Mouse (Mus musculus) stomach, embryonic 14.5 days (tissue): ENCODE results near the gene Eya2. TPM values are rescaled to one million over a fixed set of nuclear protein-coding genes. Genes with fewer than 3 reads are reported as not detected.

Experiments
- ATAC-seq: fragments of 200-750 bp; cut with Nextera tagmentation; 2 replicates; pipeline ENCODE4 v1.8.0; 2017; ENCODE audit warnings: low read depth, moderate TSS enrichment; ENCODE audit not compliant: insufficient number of reproducible peaks, insufficient read depth, low FRiP score
- H3K27ac ChIP-seq: fragments of 300-500 bp; sonication (generic); 2 replicates; pipeline ENCODE4 v1.5.1; 2014; ENCODE audit warnings: mild to moderate bottlenecking, low read length, moderate library complexity, mixed read lengths
- H3K27me3 ChIP-seq: fragments of 300-500 bp; sonication (generic); 2 replicates; pipeline ENCODE4 v1.6.1; 2014; ENCODE audit warnings: low read length, control low read depth, mixed read lengths; ENCODE audit not compliant: control insufficient read depth, insufficient read depth
- H3K36me3 ChIP-seq: fragments of 300-500 bp; sonication (generic); 2 replicates; pipeline ENCODE4 v1.6.1; 2014; ENCODE audit warnings: mild to moderate bottlenecking, control low read depth, low read length, moderate library complexity, mixed read lengths; ENCODE audit not compliant: control insufficient read depth, insufficient read depth
- H3K4me1 ChIP-seq: fragments of 300-500 bp; sonication (generic); 2 replicates; pipeline ENCODE4 v1.6.1; 2014; ENCODE audit warnings: low read length, control low read depth, mixed read lengths; ENCODE audit not compliant: control insufficient read depth, insufficient read depth
- H3K4me2 ChIP-seq: fragments of 300-500 bp; sonication (generic); replicated peaks from 2 replicates; pipeline ENCODE4 v1.6.1; 2014; ENCODE audit warnings: low read depth, low read length, control low read depth
- H3K4me3 ChIP-seq: fragments of 300-500 bp; sonication (generic); 2 replicates; pipeline ENCODE4 v1.5.1; 2014; ENCODE audit warnings: low read depth, low read length, control low read depth
- H3K9ac ChIP-seq: fragments of 300-500 bp; sonication (generic); replicated peaks from 2 replicates; pipeline ENCODE4 v1.6.1; 2014; ENCODE audit warnings: low read depth, mild to moderate bottlenecking, control low read depth, low read length, moderate library complexity, mixed read lengths
- H3K9me3 ChIP-seq: fragments of 300-500 bp; sonication (generic); 2 replicates; pipeline ENCODE4 v1.6.1; 2016; ENCODE audit warnings: low read depth, low read length, control low read depth; ENCODE audit not compliant: control insufficient read depth
- WGBS: fragments of 180-500 bp; shearing (Covaris S2); extraction: QIAGEN DNeasy Blood & Tissue Kit; methylation state at CpG from one replicate; pipeline ENCODE4 v1.1.7; 2014; 5-methylcytosine and 5-hydroxymethylcytosine counted together
- polyA plus RNA-seq: library from polyadenylated mRNA; unstranded; fragments of >200 nt; fragmentation: Nextera tagmentation; extraction: Ambion mirVana; gene quantifications from 2 replicates; pipeline ENCODE4 v1.2.1, GENCODE M21; 2014

The Eya2 gene
- polyA plus RNA-seq, 1 experiment from 2014 or later = 15.4 TPM

- no peak overlapping the region for H3K9ac ChIP-seq
- H3K9me3 ChIP-seq = no peaks in the 10 kb centered on the region
- H3K4me2 ChIP-seq = no peak overlapping the region
- 43% methylated on average over 3 of the region's 3 CpGs for WGBS
- H3K27ac ChIP-seq = peak overlapping the region; percentile 61; the same call in 1 of the 2 replicates
- ATAC-seq = no peak
- no peaks in the 10 kb centered on the region for H3K36me3 ChIP-seq
- no peak overlapping the region for H3K4me3 ChIP-seq
- H3K4me1 ChIP-seq = peaks cover 16% of the 10 kb centered on the region; the same call in 1 of the 2 replicates
- H3K27me3 ChIP-seq = no peaks in the 10 kb centered on the region
These were observed 48.8 kb downstream of the Eya2 start for GRCm38 (mm10) chr2:165643596-165643995.

DNA sequence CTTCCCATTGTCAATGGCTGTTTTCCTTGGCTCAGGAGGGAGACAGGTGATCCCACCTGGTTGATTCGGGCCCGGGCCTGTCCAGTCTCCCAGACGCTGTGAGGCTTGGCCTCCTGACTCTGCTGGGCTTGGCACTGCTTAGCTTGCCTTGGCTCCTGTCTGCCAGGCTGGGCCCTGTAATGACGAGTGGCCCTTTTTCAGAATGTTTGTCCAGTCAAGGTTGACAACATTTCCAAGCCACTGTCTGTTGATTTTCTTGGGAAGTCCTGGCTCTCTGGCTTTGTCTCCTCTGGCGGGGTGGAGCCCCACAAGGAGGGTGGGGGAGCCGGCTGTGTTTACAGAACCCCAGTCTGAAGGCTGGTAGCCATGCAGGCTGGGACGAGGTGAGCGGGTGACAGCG is 49.2 kb downstream of the Eya2 start:
- H3K4me2 ChIP-seq = no peak overlapping the region
- H3K36me3 ChIP-seq = no peaks in the 10 kb centered on the region
- H3K27ac ChIP-seq = peak overlapping the region; percentile 61; the same call in 1 of the 2 replicates
- peaks cover 16% of the 10 kb centered on the region; the same call in 1 of the 2 replicates for H3K4me1 ChIP-seq
- WGBS = 53% methylated on average over 9 of the region's 9 CpGs
- no peaks in the 10 kb centered on the region for H3K9me3 ChIP-seq
- H3K27me3 ChIP-seq = no peaks in the 10 kb centered on the region
- no peak overlapping the region for H3K4me3 ChIP-seq
- ATAC-seq = peak; percentile 33; the same call in 1 of the 2 replicates
- H3K9ac ChIP-seq = no peak overlapping the region

- 32% methylated on average over 11 of the region's 11 CpGs for WGBS
- Histone ChIP-seq H3K27me3 (no peaks in the 10 kb centered on the region), H3K36me3 (no peaks in the 10 kb centered on the region), H3K4me3 (no peak overlapping the region), H3K9ac (no peak overlapping the region), H3K9me3 (no peaks in the 10 kb centered on the region), H3K4me1 (peaks cover 24% of the 10 kb centered on the region; the same call in 1 of the 2 replicates), H3K27ac (no peak overlapping the region), H3K4me2 (no peak overlapping the region)
- no peak for ATAC-seq
These were observed 56.2 kb downstream of the Eya2 start for GRCm38 (mm10) chr2:165651031-165651430.

DNA sequence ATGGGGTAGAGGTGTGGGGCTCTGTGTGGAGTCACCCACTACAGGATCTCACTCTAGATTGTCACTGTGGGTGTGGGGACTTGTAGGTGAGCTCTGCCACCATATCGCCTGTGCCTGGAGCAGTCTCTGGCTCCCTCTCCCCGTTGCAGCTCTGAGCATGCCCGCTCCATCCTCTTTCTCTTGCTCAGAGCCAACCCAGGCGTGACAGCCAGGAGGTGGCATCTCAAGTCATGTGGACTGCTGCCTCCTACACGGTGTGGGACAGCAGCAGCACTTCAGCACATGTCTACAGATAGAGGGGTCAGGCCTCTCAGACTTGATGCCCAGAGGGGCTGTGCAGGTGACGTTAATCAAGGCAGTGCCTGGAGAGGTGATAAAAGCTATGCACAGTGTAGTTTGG is 57.4 kb downstream of the Eya2 start:
- Histone ChIP-seq H3K4me3 (no peak overlapping the region), H3K27me3 (no peaks in the 10 kb centered on the region), H3K9ac (no peak overlapping the region), H3K27ac (no peak overlapping the region), H3K4me2 (no peak overlapping the region), H3K36me3 (no peaks in the 10 kb centered on the region), H3K4me1 (peaks cover 24% of the 10 kb centered on the region; the same call in 1 of the 2 replicates), H3K9me3 (no peaks in the 10 kb centered on the region)
- ATAC-seq = no peak
- 62% methylated on average over 6 of the region's 6 CpGs for WGBS

GRCm38 (mm10) chr2:165653001-165653921 is 58.4 kb downstream of the Eya2 start:
- no peaks in the 10 kb centered on the region for H3K9me3 ChIP-seq
- H3K36me3 ChIP-seq = no peaks in the 10 kb centered on the region
- H3K9ac ChIP-seq = no peak overlapping the region
- no peaks in the 10 kb centered on the region for H3K27me3 ChIP-seq
- ATAC-seq = peak; percentile 46; the same call in 1 of the 2 replicates
- H3K27ac ChIP-seq = peak overlapping the region; percentile 10; the same call in 1 of the 2 replicates
- WGBS = 24% methylated on average over 14 of the region's 14 CpGs
- peaks cover 24% of the 10 kb centered on the region; the same call in 1 of the 2 replicates for H3K4me1 ChIP-seq
- 0 out of 2 replicates have a peak overlapping the region, but pooled peaks have one; percentile 7 for H3K4me2 ChIP-seq
- no peak overlapping the region for H3K4me3 ChIP-seq

- Histone ChIP-seq H3K9me3 (no peaks in the 10 kb centered on the region), H3K4me1 (peaks cover 24% of the 10 kb centered on the region; the same call in 1 of the 2 replicates)
- no peak for ATAC-seq
These were observed 59.3 kb downstream of the Eya2 start for GRCm38 (mm10) chr2:165654151-165654550.

GRCm38 (mm10) chr2:165654696-165655491 is 60.1 kb downstream of the Eya2 start:
- H3K9me3 ChIP-seq = no peaks in the 10 kb centered on the region
- no peak overlapping the region for H3K9ac ChIP-seq
- H3K27ac ChIP-seq = no peak overlapping the region
- no peak for ATAC-seq
- H3K36me3 ChIP-seq = no peaks in the 10 kb centered on the region
- no peak overlapping the region for H3K4me3 ChIP-seq
- peaks cover 24% of the 10 kb centered on the region; the same call in 1 of the 2 replicates for H3K4me1 ChIP-seq
- WGBS = 76% methylated on average over 10 of the region's 10 CpGs
- no peak overlapping the region for H3K4me2 ChIP-seq
- no peaks in the 10 kb centered on the region for H3K27me3 ChIP-seq

More at GRCm38 (mm10) chr2:165654151-165654550, 59.3 kb downstream of the Eya2 start:
- no peaks in the 10 kb centered on the region for H3K36me3 ChIP-seq
- H3K27ac ChIP-seq = peak overlapping the region; percentile 48; the same call in 1 of the 2 replicates
- no peak overlapping the region for H3K4me2 ChIP-seq
- H3K27me3 ChIP-seq = no peaks in the 10 kb centered on the region
- H3K9ac ChIP-seq = no peak overlapping the region
- 39% methylated on average over 9 of the region's 9 CpGs for WGBS
- no peak overlapping the region for H3K4me3 ChIP-seq

GRCm38 (mm10) chr2:165656541-165656940 is 61.7 kb downstream of the Eya2 start:
- no peak overlapping the region for H3K27ac ChIP-seq

More at GRCm38 (mm10) chr2:165656541-165656940, 61.7 kb downstream of the Eya2 start:
- Histone ChIP-seq H3K9ac (no peak overlapping the region), H3K4me1 (peaks cover 20% of the 10 kb centered on the region), H3K4me3 (no peak overlapping the region), H3K4me2 (no peak overlapping the region), H3K9me3 (no peaks in the 10 kb centered on the region), H3K27me3 (no peaks in the 10 kb centered on the region), H3K36me3 (no peaks in the 10 kb centered on the region)
- 83% methylated on average over 4 of the region's 4 CpGs for WGBS
- ATAC-seq = no peak
